24 mouse cellular contexts compared by ENCODE assay signal in genomic region chr11:53003361-53003760, GRCm38 (mm10).
"Had no signal": no experiment of that assay in that cellular context is flagged by ENCODE, and none has a peak within 500 bp of the region (broad histone marks: within the 10 kb centered on the region; RNA-seq: fewer than 3 reads in every experiment).

No protein-coding gene starts in this region.

- H3K27ac ChIP-seq: kidney, embryonic 15.5 days; left cerebral cortex, adult 2 months; limb, embryonic 12.5 days; liver, embryonic 12.5 days; liver, embryonic 15.5 days; macrophage; midbrain, embryonic 10.5 days; midbrain, embryonic 13.5 days; neural tube, embryonic 12.5 days; neural tube, embryonic 15.5 days; stomach, postnatal 0 days had no signal

- H3K4me1 ChIP-seq: kidney, embryonic 15.5 days; limb, embryonic 12.5 days; liver, embryonic 12.5 days; liver, embryonic 15.5 days; midbrain, embryonic 10.5 days; midbrain, embryonic 13.5 days; neural tube, embryonic 12.5 days; neural tube, embryonic 15.5 days had no signal

- H3K27me3 ChIP-seq: limb, embryonic 12.5 days; liver, embryonic 12.5 days; liver, embryonic 15.5 days; midbrain, embryonic 13.5 days; neural tube, embryonic 12.5 days; neural tube, embryonic 15.5 days had no signal

- H3K9ac ChIP-seq: kidney, embryonic 15.5 days; limb, embryonic 12.5 days; liver, embryonic 12.5 days; liver, embryonic 15.5 days; midbrain, embryonic 13.5 days; neural tube, embryonic 12.5 days; neural tube, embryonic 15.5 days had no signal

- ATAC-seq: liver, embryonic 12.5 days; midbrain, embryonic 13.5 days had no signal

- H3K36me3 ChIP-seq: kidney, embryonic 15.5 days; limb, embryonic 12.5 days; liver, embryonic 12.5 days; liver, embryonic 15.5 days; midbrain, embryonic 10.5 days; midbrain, embryonic 13.5 days; neural tube, embryonic 12.5 days; neural tube, embryonic 15.5 days had no signal

- H3K4me2 ChIP-seq: kidney, embryonic 15.5 days; limb, embryonic 12.5 days; liver, embryonic 12.5 days; liver, embryonic 15.5 days; midbrain, embryonic 13.5 days; neural tube, embryonic 12.5 days; neural tube, embryonic 15.5 days had no signal

- DNase-seq: kidney, adult 11 months; kidney, adult 8-10 months; kidney, postnatal 10 days; kidney, postnatal 36 days; layer of hippocampus, postnatal 36 days; liver; lung, adult 18-20 months; right cerebral cortex, adult 18-20 months; right cerebral cortex, postnatal 14 days; right cerebral cortex, postnatal 4 days; thymus, adult 2 months; thymus, postnatal 14 days; thymus, postnatal 4 days had no signal

- H3K4me3 ChIP-seq: kidney, embryonic 15.5 days; left cerebral cortex, adult 2 months; limb, embryonic 12.5 days; liver, embryonic 12.5 days; liver, embryonic 15.5 days; midbrain, embryonic 10.5 days; midbrain, embryonic 13.5 days; neural tube, embryonic 12.5 days; neural tube, embryonic 15.5 days had no signal

- H3K9me3 ChIP-seq: limb, embryonic 12.5 days; liver, embryonic 12.5 days; liver, embryonic 15.5 days; midbrain, embryonic 10.5 days; midbrain, embryonic 13.5 days; neural tube, embryonic 12.5 days; neural tube, embryonic 15.5 days had no signal
